Mouse (Mus musculus) ovary, adult 18-20 months (tissue): ENCODE measurements around the gene Dpp7.

Source experiments
- DNase-seq: peaks from one replicate; pipeline ENCODE4 v3.0.0; 2022; ENCODE audit warnings: low spot score, mixed read lengths

Dpp7 gene

GRCm38 (mm10) chr2:25356208-25357079 lies at the start of gene Dpp7:
Gene Dpp7, minus strand, starts transcription at chr2:25356359.
- DNase-seq = peak; percentile 76

- no peak for DNase-seq
Measured at GRCm38 (mm10) chr2:25403994-25404393, 47.8 kb upstream of the Dpp7 start.

- DNase-seq = peak; percentile 61
Measured at GRCm38 (mm10) chr2:25402972-25403601, 46.9 kb upstream of the Dpp7 start.

GRCm38 (mm10) chr2:25402377-25402971 lies 46.3 kb upstream of the Dpp7 start:
- DNase-seq = no peak

- DNase-seq = peak; percentile 59
Measured at GRCm38 (mm10) chr2:25400764-25401163, 44.6 kb upstream of the Dpp7 start.

GRCm38 (mm10) chr2:25400291-25400690 lies 44.1 kb upstream of the Dpp7 start:
- no peak for DNase-seq

- no peak for DNase-seq
Measured at GRCm38 (mm10) chr2:25399051-25399450, 42.9 kb upstream of the Dpp7 start, which contains the start of gene Npdc1. Gene Npdc1, plus strand, starts transcription at chr2:25399351.

- DNase-seq = no peak
Measured at GRCm38 (mm10) chr2:25398065-25398464, 41.9 kb upstream of the Dpp7 start.

- no peak for DNase-seq
Measured at GRCm38 (mm10) chr2:25397010-25397409, 40.9 kb upstream of the Dpp7 start.

- no peak for DNase-seq
Measured at GRCm38 (mm10) chr2:25396597-25396983, 40.4 kb upstream of the Dpp7 start.

GRCm38 (mm10) chr2:25395721-25396596 lies 39.8 kb upstream of the Dpp7 start, which contains the start of gene Entpd2:
Gene Entpd2, plus strand, starts transcription at chr2:25395874.
- DNase-seq = no peak

- DNase-seq = no peak
Measured at GRCm38 (mm10) chr2:25394281-25395221, 38.4 kb upstream of the Dpp7 start.

- DNase-seq = no peak
Measured at GRCm38 (mm10) chr2:25391266-25391665, 35.1 kb upstream of the Dpp7 start.

GRCm38 (mm10) chr2:25384492-25384891 lies 28.3 kb upstream of the Dpp7 start:
- DNase-seq = no peak

- DNase-seq = no peak
Measured at GRCm38 (mm10) chr2:25376589-25376988, 20.4 kb upstream of the Dpp7 start.

GRCm38 (mm10) chr2:25373431-25373830 lies 17.3 kb upstream of the Dpp7 start:
- DNase-seq = no peak

GRCm38 (mm10) chr2:25372644-25373391 lies 16.7 kb upstream of the Dpp7 start:
- DNase-seq = no peak

- DNase-seq = peak; percentile 75
Measured at GRCm38 (mm10) chr2:25371764-25372643, 15.8 kb upstream of the Dpp7 start, which contains the start of gene Sapcd2. Gene Sapcd2, plus strand, starts transcription at chr2:25372321.

GRCm38 (mm10) chr2:25369996-25370395 lies 13.8 kb upstream of the Dpp7 start:
- DNase-seq = no peak
